Mouse (Mus musculus) ES-E14 (cell line): ENCODE results near the gene Fam186b. TPM values are rescaled to one million over a fixed set of nuclear protein-coding genes. Genes with fewer than 3 reads are reported as not detected.
"Not testable (repeated sequence)": the region's sequence is repeated elsewhere in the genome, so short reads cannot be mapped to it uniquely, and the experiment has no call there.

Source experiments
- DNase-seq: peaks from one replicate; pipeline ENCODE4 v3.0.0-alpha.2; 2013; ENCODE audit warnings: low read depth, low spot score
- H3K27ac ChIP-seq: 2 replicates; pipeline ENCODE4 v1.5.1; 2012; ENCODE audit warnings: low read depth, mild to moderate bottlenecking, low read length, moderate library complexity, mixed read lengths; ENCODE audit not compliant: poor library complexity, insufficient read depth, severe bottlenecking
- H3K36me3 ChIP-seq: 2 replicates; pipeline ENCODE4 v1.6.1; 2012; ENCODE audit warnings: mild to moderate bottlenecking, low read length, moderate library complexity, mixed read lengths; ENCODE audit not compliant: control insufficient read depth, poor library complexity, insufficient read depth, severe bottlenecking
- H3K4me1 ChIP-seq, 2 experiments: fragments of 150-350 bp in 1 of 2; sonication (generic) in 1 of 2; 2 replicates each; pipeline ENCODE4 v1.6.1; 2012; ENCODE audit warnings: low read length in 2 of 2, mild to moderate bottlenecking in 1 of 2, mixed read lengths in 1 of 2; ENCODE audit not compliant: control insufficient read depth in 2 of 2, insufficient read depth in 2 of 2, poor library complexity in 1 of 2
- H3K4me3 ChIP-seq, 2 experiments: fragments of 150-350 bp in 1 of 2; sonication (generic) in 1 of 2; 2 replicates each; pipeline ENCODE4 v1.5.1; 2012; ENCODE audit warnings: low read length in 2 of 2, low read depth in 1 of 2, mild to moderate bottlenecking in 1 of 2, mixed read lengths in 1 of 2; ENCODE audit not compliant: insufficient read depth in 1 of 2, poor library complexity in 1 of 2, severe bottlenecking in 1 of 2
- H3K9ac ChIP-seq: 2 replicates; pipeline ENCODE4 v1.6.1; 2012; ENCODE audit warnings: low read depth, mild to moderate bottlenecking, low read length, mixed read lengths; ENCODE audit not compliant: poor library complexity, insufficient read depth, severe bottlenecking
- H3K9me3 ChIP-seq: fragments of 150-350 bp; sonication (generic); 2 replicates; pipeline ENCODE4 v1.6.1; 2012; ENCODE audit warnings: low read depth, mild to moderate bottlenecking, low read length; ENCODE audit not compliant: control insufficient read depth, insufficient read depth
- CHD2 ChIP-seq: IDR thresholded peaks from 2 replicates; pipeline ENCODE4 v1.6.1; 2014; ENCODE audit warnings: mild to moderate bottlenecking, low read depth, low read length, inconsistent platforms
- HCFC1 ChIP-seq: IDR thresholded peaks from 2 replicates; pipeline ENCODE4 v1.6.1; 2012; ENCODE audit warnings: low read length, inconsistent platforms, borderline replicate concordance; ENCODE audit not compliant: insufficient read depth
- MAFK ChIP-seq: IDR thresholded peaks from 2 replicates; pipeline ENCODE4 v1.6.1; 2014; ENCODE audit warnings: mild to moderate bottlenecking, low read depth, low read length, inconsistent platforms; ENCODE audit not compliant: insufficient read depth
- ZC3H11A ChIP-seq: IDR thresholded peaks from 2 replicates; pipeline ENCODE4 v1.6.1; 2012; ENCODE audit warnings: low read depth, mild to moderate bottlenecking, inconsistent platforms, low read length, borderline replicate concordance
- ZNF384 ChIP-seq: IDR thresholded peaks from 2 replicates; pipeline ENCODE4 v1.6.1; 2012; ENCODE audit warnings: low read depth, low read length, inconsistent platforms
- in situ Hi-C, 2 experiments: fragments of 600-800 bp; cut with MboI; formaldehyde crosslinking; loops; one replicate each; pipeline ENCODE4 v1.15.1; 2025; ENCODE audit warnings: low sequenced_read_pairs in 2 of 2, inconsistent platforms in 1 of 2; ENCODE audit not compliant: unreplicated experiment in 2 of 2
- total RNA-seq: library from RNA; depleted of rRNA; stranded (reverse); fragments of 300-350 nt; gene quantifications from 2 replicates; pipeline ENCODE4 v1.2.3, GENCODE M21; 2012

Gene Fam186b
- total RNA-seq, 1 experiment = 0.40 TPM

DNA sequence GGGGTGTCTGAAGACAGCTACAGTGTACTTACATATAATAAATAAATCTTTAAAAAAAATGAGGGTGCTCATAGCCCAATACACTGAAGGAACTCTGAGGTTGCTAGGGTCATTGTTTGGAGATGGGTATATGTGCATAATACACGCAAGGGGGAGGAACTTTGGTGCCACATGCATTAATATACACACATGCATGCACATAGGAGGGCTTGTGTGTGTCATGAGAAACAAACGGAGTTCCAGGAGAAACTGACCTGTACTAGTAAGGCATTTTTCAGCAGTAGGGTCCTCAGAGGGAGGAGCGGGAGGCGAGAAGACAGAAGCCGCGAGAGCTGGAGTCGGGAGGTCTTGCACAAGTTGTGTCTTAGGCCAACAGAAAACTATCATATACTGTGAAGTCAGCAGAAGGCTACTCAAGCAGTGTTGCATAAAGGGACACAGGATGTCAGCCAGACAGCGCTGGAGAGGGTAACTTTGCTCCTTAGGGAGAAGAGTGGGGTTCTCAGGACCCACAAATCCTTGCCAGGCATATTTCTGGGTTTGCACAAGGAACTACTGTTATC is 36.4 kb downstream of the Fam186b start:
- peaks cover 19 to 24% of the 10 kb centered on the region in 2 experiments for H3K4me1 ChIP-seq
- in situ Hi-C loops = no loop called here
- TF ChIP-seq ZC3H11A (no peak), ZNF384 (no peak), HCFC1 (no peak), CHD2 (no peak), MAFK (no peak)
- H3K9me3 ChIP-seq = no peaks in the 10 kb centered on the region
- no peak for DNase-seq
- H3K4me3 ChIP-seq = peak overlapping the region in 1 of 2 experiments; percentile 35; a peak in 2 of 4 replicates
- no peak overlapping the region for H3K9ac ChIP-seq
- no peak overlapping the region for H3K27ac ChIP-seq
- H3K36me3 ChIP-seq = no peaks in the 10 kb centered on the region; the same call in 1 of the 2 replicates

DNA sequence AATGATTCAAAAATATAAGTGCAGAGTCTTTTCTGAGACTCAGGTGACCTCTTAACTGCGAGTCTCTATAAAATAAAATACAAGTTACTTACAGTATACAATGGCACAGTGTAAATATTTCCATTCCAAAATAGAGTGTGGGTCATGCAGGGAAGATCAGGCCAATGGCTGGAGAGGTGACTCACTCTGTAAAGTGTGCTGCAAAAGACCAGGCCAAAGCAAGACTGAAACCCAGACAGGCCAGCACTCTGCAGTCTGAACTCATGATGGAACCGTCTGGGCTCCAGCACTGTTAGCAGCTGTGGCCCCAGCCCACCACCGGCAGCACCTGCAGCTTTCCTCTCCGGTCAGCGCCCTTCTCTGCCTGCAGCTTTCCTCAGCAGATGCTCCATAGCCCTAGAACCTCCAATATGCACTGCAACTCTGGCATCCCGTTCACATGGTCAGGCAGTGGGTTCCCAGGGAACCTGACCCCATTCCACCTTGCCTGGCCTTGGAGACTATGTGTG is 40.4 kb downstream of the Fam186b start:
- Histone ChIP-seq H3K27ac (no peak overlapping the region), H3K9me3 (no peaks in the 10 kb centered on the region), H3K9ac (no peak overlapping the region), H3K4me1 (peaks cover 12 to 30% of the 10 kb centered on the region in 2 experiments), H3K4me3 (no peak overlapping the region), H3K36me3 (no peaks in the 10 kb centered on the region; the same call in 1 of the 2 replicates)
- TF ChIP-seq MAFK = no peak
- in situ Hi-C loops = no loop called here
- no peak for DNase-seq

DNA sequence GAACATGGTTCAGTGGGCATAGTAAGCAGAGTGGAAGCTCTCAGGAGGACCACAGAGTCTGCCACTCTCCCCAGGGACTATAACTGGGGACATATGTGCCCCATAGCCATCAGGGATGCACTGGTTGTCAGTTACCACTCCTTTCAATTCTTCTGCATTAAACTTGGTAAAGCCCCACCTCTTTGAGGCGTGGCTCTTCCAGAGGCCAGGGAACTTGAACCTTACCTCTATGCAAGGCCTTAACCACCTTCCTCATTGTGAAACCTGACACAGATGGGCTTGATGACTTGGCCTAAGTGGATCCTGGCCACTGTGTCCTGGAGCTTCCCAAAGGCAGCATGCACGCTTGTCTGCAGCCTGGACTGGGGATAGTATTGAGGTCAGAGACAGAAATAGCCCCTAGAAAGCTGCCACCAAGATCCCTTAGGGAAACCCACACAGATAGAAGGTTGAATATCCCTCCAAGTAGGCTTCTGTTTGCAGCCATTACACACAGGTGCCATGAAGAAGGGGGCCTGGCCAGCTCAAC is 41.1 kb downstream of the Fam186b start:
- Histone ChIP-seq H3K27ac (no peak overlapping the region), H3K4me3 (no peak overlapping the region), H3K4me1 (peaks cover 10 to 35% of the 10 kb centered on the region in 2 experiments), H3K36me3 (peaks cover 3% of the 10 kb centered on the region), H3K9me3 (no peaks in the 10 kb centered on the region), H3K9ac (no peak overlapping the region)
- TF ChIP-seq ZC3H11A (no peak), CHD2 (no peak), ZNF384 (no peak), MAFK (no peak)
- in situ Hi-C loops = no loop called here
- no peak for DNase-seq

DNA sequence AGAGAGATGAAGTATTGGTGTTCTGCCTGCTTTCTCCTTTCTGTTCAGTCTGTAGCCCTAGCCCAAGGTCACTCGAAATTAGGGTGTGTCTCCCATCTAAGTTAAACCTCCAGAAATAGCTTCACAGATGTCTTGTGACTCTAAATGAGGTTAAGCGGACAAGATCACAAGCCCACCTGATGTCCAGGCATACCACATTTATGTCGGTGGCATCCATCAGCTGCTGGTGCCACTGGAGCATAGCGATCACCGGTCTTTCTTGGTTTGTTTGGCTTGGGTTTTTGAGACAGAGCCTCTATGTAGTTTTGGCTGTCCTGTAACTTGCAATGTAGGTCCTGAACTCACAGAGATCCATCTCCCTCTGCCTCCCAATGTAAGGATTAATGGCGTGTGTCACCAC is 41.9 kb downstream of the Fam186b start:
- DNase-seq = no peak
- Histone ChIP-seq H3K9ac (no peak overlapping the region), H3K27ac (peak overlapping the region; percentile 18; the same call in 1 of the 2 replicates), H3K4me3 (no peak overlapping the region), H3K36me3 (peaks cover 6% of the 10 kb centered on the region), H3K4me1 (peaks cover 8 to 37% of the 10 kb centered on the region in 2 experiments), H3K9me3 (no peaks in the 10 kb centered on the region)
- TF ChIP-seq ZNF384 (no peak), MAFK (no peak), ZC3H11A (no peak), CHD2 (no peak), HCFC1 (no peak)
- in situ Hi-C loops = no loop called here

DNA sequence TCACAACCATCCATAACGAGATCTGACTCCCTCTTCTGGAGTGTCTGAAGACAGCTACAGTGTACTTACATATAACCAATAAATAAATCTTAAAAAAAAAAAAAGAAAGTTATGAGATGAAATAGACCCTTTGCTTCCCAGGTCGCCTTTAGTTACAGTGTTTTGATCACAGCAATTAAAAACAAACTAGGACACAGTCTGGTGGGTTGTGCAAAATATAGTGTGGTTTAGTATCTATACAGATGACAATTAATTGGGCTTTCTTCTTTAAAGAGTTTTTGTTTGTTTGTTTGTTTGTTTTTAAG is 42.6 kb downstream of the Fam186b start:
- Histone ChIP-seq H3K36me3 (peaks cover 11% of the 10 kb centered on the region), H3K4me1 (peaks cover 8 to 42% of the 10 kb centered on the region in 2 experiments)
- H3K9ac ChIP-seq, H3K27ac ChIP-seq, in situ Hi-C loops, H3K9me3 ChIP-seq, H3K4me3 ChIP-seq, DNase-seq: not testable (repeated sequence)
